Mouse (Mus musculus) hindbrain, embryonic 11.5 days (tissue): Measurements from ENCODE around the gene Cib4. TPM values are rescaled to one million over a fixed set of nuclear protein-coding genes. Genes with fewer than 3 reads are reported as not detected.

Experiments
- ATAC-seq: fragments of 200-750 bp; cut with Nextera tagmentation; 2 replicates; pipeline ENCODE4 v1.8.0; 2017; ENCODE audit warnings: mild to moderate bottlenecking, moderate TSS enrichment, moderate library complexity; ENCODE audit not compliant: low FRiP score
- DNase-seq: peaks from one replicate; pipeline ENCODE4 v3.0.0-alpha.2; 2015; ENCODE audit warnings: low spot score
- H3K27ac ChIP-seq: fragments of 300-500 bp; sonication (generic); 2 replicates; pipeline ENCODE4 v1.5.1; 2014; ENCODE audit warnings: mild to moderate bottlenecking, low read depth, low read length
- H3K27me3 ChIP-seq: fragments of 300-500 bp; sonication (generic); 2 replicates; pipeline ENCODE4 v1.6.1; 2014; ENCODE audit warnings: mild to moderate bottlenecking, low read length, moderate library complexity, mixed read lengths; ENCODE audit not compliant: control insufficient read depth, insufficient read depth
- H3K36me3 ChIP-seq: fragments of 300-500 bp; sonication (generic); 2 replicates; pipeline ENCODE4 v1.6.1; 2014; ENCODE audit warnings: mild to moderate bottlenecking, low read length, moderate library complexity, mixed read lengths; ENCODE audit not compliant: control insufficient read depth, insufficient read depth
- H3K4me1 ChIP-seq: fragments of 300-500 bp; sonication (generic); replicated peaks from 2 replicates; pipeline ENCODE4 v1.6.1; 2014; ENCODE audit warnings: low read length, mixed read lengths; ENCODE audit not compliant: control insufficient read depth, insufficient read depth
- H3K4me2 ChIP-seq: fragments of 300-500 bp; sonication (generic); replicated peaks from 2 replicates; pipeline ENCODE4 v1.6.1; 2014; ENCODE audit warnings: mild to moderate bottlenecking, low read depth, low read length
- H3K4me3 ChIP-seq: fragments of 300-500 bp; sonication (generic); 2 replicates; pipeline ENCODE4 v1.5.1; 2014; ENCODE audit warnings: low read depth, low read length
- H3K9ac ChIP-seq: fragments of 300-500 bp; sonication (generic); 2 replicates; pipeline ENCODE4 v1.6.1; 2014; ENCODE audit warnings: low read depth, low read length
- H3K9me3 ChIP-seq: fragments of 300-500 bp; sonication (generic); 2 replicates; pipeline ENCODE4 v1.6.1; 2016; ENCODE audit warnings: low read length; ENCODE audit not compliant: control insufficient read depth
- WGBS: fragments of 180-500 bp; shearing (Covaris S2); extraction: QIAGEN DNeasy Blood & Tissue Kit; methylation state at CpG from one replicate; pipeline ENCODE4 v1.1.7; 2014; 5-methylcytosine and 5-hydroxymethylcytosine counted together
- polyA plus RNA-seq: library from polyadenylated mRNA; unstranded; fragments of >200 nt; fragmentation: Nextera tagmentation; extraction: Ambion mirVana; gene quantifications from 2 replicates; pipeline ENCODE4 v1.2.1, GENCODE M21; 2014

Gene Cib4
- not detected in 2 replicates for polyA plus RNA-seq

DNA sequence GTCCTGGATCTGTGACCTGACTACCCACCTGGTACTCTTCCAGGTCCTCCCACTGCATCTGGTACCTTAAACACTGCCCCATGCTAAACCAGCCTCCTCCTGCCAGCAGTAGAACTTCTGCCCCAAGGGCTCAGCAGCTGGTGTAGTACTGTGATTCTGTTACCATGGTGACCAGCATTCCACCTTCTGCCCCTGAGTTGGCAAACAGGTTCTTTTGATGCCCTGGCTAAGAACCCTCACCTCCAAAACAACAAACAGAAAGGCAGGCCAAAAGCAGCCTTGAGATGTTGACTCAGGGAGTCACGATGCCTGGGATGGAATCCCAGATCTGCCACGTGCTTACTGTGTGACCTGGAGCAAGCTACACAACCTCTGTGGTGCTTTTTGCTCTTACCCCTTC is at the start of gene Cib4:
TSS of gene Cib4 (minus strand) at position 139 of the 400 bp plus-strand sequence.
- no peak for ATAC-seq
- WGBS = 52% methylated on average over 2 of the region's 2 CpGs

GRCm38 (mm10) chr5:30594953-30595560 is 49.4 kb upstream of the Cib4 start:
- no peaks in the 10 kb centered on the region for H3K4me1 ChIP-seq
- no peak for DNase-seq
- no peak for ATAC-seq
- no peak overlapping the region for H3K9ac ChIP-seq
- no peak overlapping the region for H3K4me2 ChIP-seq
- no peak overlapping the region for H3K4me3 ChIP-seq
- no peaks in the 10 kb centered on the region for H3K9me3 ChIP-seq
- H3K36me3 ChIP-seq = no peaks in the 10 kb centered on the region
- WGBS = 32% methylated on average over 6 of the region's 6 CpGs
- H3K27ac ChIP-seq = no peak overlapping the region
- 0 out of 2 replicates have a peak, but pooled peaks cover 5% of the 10 kb centered on the region for H3K27me3 ChIP-seq

More for the DNA sequence above, at the start of gene Cib4:
- H3K9ac ChIP-seq = no peak within 1 kb of the TSS
- no peak for DNase-seq
- H3K9me3 ChIP-seq = no peaks in the 10 kb centered on the region
- H3K27me3 ChIP-seq = no peaks in the 10 kb centered on the region
- no peak within 1 kb of the TSS for H3K4me2 ChIP-seq
- H3K27ac ChIP-seq = no peak within 1 kb of the TSS
- no peak within 1 kb of the TSS for H3K4me3 ChIP-seq
- no peaks in the 10 kb centered on the region for H3K4me1 ChIP-seq
- H3K36me3 ChIP-seq = no peaks in the 10 kb centered on the region

GRCm38 (mm10) chr5:30593811-30594504 is 48.3 kb upstream of the Cib4 start:
- H3K4me1 ChIP-seq = peaks cover under 1% of the 10 kb centered on the region
- ATAC-seq (no peak), DNase-seq (no peak)
- no peak overlapping the region for H3K27ac ChIP-seq
- no peak overlapping the region for H3K9ac ChIP-seq
- 38% methylated on average over 10 of the region's 10 CpGs for WGBS
- no peak overlapping the region for H3K4me2 ChIP-seq
- H3K9me3 ChIP-seq = no peaks in the 10 kb centered on the region
- H3K4me3 ChIP-seq = no peak overlapping the region
- H3K36me3 ChIP-seq = no peaks in the 10 kb centered on the region
- peaks cover 14% of the 10 kb centered on the region for H3K27me3 ChIP-seq

GRCm38 (mm10) chr5:30593360-30593759 is 47.7 kb upstream of the Cib4 start:
- ATAC-seq = no peak
- H3K4me3 ChIP-seq = no peak overlapping the region
- WGBS = 79% methylated on average over 11 of the region's 11 CpGs

GRCm38 (mm10) chr5:30592279-30592980 is 46.8 kb upstream of the Cib4 start:
- ATAC-seq (no peak), DNase-seq (no peak)
- no peak overlapping the region for H3K9ac ChIP-seq
- peaks cover 19% of the 10 kb centered on the region for H3K27me3 ChIP-seq
- no peak overlapping the region for H3K4me3 ChIP-seq
- WGBS = 78% methylated on average over 11 of the region's 11 CpGs
- H3K27ac ChIP-seq = no peak overlapping the region
- H3K9me3 ChIP-seq = no peaks in the 10 kb centered on the region
- H3K4me2 ChIP-seq = no peak overlapping the region
- H3K4me1 ChIP-seq = peaks cover 7% of the 10 kb centered on the region
- H3K36me3 ChIP-seq = no peaks in the 10 kb centered on the region

More at GRCm38 (mm10) chr5:30593360-30593759, 47.7 kb upstream of the Cib4 start:
- no peaks in the 10 kb centered on the region for H3K9me3 ChIP-seq
- no peaks in the 10 kb centered on the region for H3K36me3 ChIP-seq
- no peak overlapping the region for H3K9ac ChIP-seq
- no peak for DNase-seq
- H3K27ac ChIP-seq = no peak overlapping the region
- no peak overlapping the region for H3K4me2 ChIP-seq
- H3K4me1 ChIP-seq = peaks cover 6% of the 10 kb centered on the region
- peaks cover 19% of the 10 kb centered on the region for H3K27me3 ChIP-seq

- Histone ChIP-seq H3K9ac (no peak overlapping the region), H3K4me3 (no peak overlapping the region), H3K27ac (no peak overlapping the region), H3K36me3 (no peaks in the 10 kb centered on the region), H3K27me3 (peaks cover 24% of the 10 kb centered on the region), H3K4me1 (peaks cover 7% of the 10 kb centered on the region), H3K9me3 (no peaks in the 10 kb centered on the region), H3K4me2 (no peak overlapping the region)
- WGBS = 83% methylated on average over 8 of the region's 8 CpGs
- DNase-seq (no peak), ATAC-seq (no peak)
Measured at GRCm38 (mm10) chr5:30591786-30592185, 46.1 kb upstream of the Cib4 start.

DNA sequence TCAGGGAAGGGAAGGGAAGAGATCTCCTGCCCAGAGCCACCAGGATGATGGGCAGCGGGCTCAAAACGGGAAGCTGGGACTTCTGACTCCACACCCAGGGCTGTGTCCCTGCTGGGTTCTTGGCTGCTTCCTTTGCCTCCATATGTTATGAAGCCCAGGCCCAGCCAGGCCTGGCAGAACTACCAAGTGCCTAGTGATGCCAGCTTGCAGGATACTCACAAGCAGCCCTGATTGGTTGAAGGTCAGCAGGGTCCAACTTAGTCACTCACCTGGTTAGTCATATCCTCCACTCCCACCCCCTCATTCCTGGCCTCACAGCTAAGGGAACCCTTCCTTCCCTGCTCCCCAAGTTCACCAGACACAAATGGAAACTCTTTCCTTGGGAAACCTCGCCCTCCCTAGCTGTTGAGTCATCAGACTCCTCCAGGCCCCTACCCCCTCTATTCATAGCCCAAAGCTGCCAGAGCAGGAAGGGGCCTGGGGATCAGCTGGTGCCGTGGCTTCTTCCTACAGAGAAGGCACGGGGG is 45.6 kb upstream of the Cib4 start:
- no peak overlapping the region for H3K27ac ChIP-seq
- 81% methylated on average over 5 of the region's 5 CpGs for WGBS
- H3K4me2 ChIP-seq = no peak overlapping the region
- DNase-seq (no peak), ATAC-seq (no peak)
- peaks cover 24% of the 10 kb centered on the region for H3K27me3 ChIP-seq
- no peak overlapping the region for H3K4me3 ChIP-seq
- H3K36me3 ChIP-seq = no peaks in the 10 kb centered on the region
- no peak overlapping the region for H3K9ac ChIP-seq
- H3K9me3 ChIP-seq = no peaks in the 10 kb centered on the region
- H3K4me1 ChIP-seq = peaks cover 7% of the 10 kb centered on the region

DNA sequence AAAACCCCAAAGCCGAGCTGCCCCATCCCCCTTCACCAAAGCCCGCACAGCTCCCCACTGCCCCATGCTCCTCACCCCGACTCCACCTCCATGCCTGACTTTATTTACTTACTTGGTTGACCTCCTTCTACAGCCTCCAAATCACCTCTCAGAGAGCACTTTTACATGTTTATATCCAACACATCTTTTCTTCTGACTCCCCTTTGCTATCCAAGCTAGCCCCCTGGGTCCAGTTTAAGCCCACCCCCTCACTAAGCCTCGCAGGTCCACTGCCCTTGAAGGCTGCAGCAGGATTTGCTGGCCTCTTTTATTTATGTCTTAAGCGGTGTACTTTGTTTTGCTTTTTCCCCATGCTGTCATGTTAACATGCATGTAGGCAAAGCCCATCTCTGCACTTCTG is 44.6 kb upstream of the Cib4 start:
- peaks cover 24% of the 10 kb centered on the region for H3K27me3 ChIP-seq
- 81% methylated on average over 5 of the region's 5 CpGs for WGBS
- DNase-seq = no peak
- no peaks in the 10 kb centered on the region for H3K9me3 ChIP-seq
- ATAC-seq = no peak
- no peaks in the 10 kb centered on the region for H3K36me3 ChIP-seq
- H3K4me2 ChIP-seq = no peak overlapping the region
- H3K4me3 ChIP-seq = no peak overlapping the region
- H3K27ac ChIP-seq = no peak overlapping the region
- peaks cover 7% of the 10 kb centered on the region for H3K4me1 ChIP-seq
- no peak overlapping the region for H3K9ac ChIP-seq
